Mouse (Mus musculus): ENCODE measurements at regions not wholly inside any gene's neighbourhood (a gene's known extent, or its start where the extent isn't known, plus 50 kb on each side); places are given as distances from the start of the nearest gene placed in this dataset.

GRCm38 (mm10) chr16:29989308-29989707 is 74.9 kb upstream of the Hes1 start:
- no peaks in the 10 kb centered on the region for H3K27me3 ChIP-seq (ENCODE audit: control insufficient read depth, insufficient read depth, insufficient read length)
- H3ac ChIP-seq (ENCODE audit: control insufficient read depth, insufficient read length) = no peak overlapping the region
- H3K79me2 ChIP-seq (ENCODE audit: control insufficient read depth, insufficient read depth) = no peaks in the 10 kb centered on the region
- no peak for TF ChIP-seq USF1 (IDR thresholded peaks at IDR 0.05; ENCODE audit: low read depth)
- TF ChIP-seq MYOG (IDR thresholded peaks at IDR 0.05; ENCODE audit: control insufficient read depth in 1 of 3, insufficient read depth in 1 of 3, insufficient read length in 2 of 3, low read depth in 2 of 3) = no peak
- TF ChIP-seq TCF12 (IDR thresholded peaks at IDR 0.05; ENCODE audit: insufficient read depth, poor library complexity, severe bottlenecking) = no peak
- no peak for TF ChIP-seq POLR2A (IDR thresholded peaks at IDR 0.05; ENCODE audit: insufficient read length, low read depth)
- TF ChIP-seq MYOD1 (IDR thresholded peaks at IDR 0.05; ENCODE audit: control insufficient read depth in 1 of 3, insufficient read length in 2 of 3, low read depth in 2 of 3) = no peak
- no peak for TF ChIP-seq SRF (IDR thresholded peaks at IDR 0.05; ENCODE audit: control insufficient read depth, insufficient read length, low read depth)
- TF ChIP-seq POLR2AphosphoS2 (IDR thresholded peaks at IDR 0.05; ENCODE audit: insufficient read length, low read depth) = no peak
- no peak for TF ChIP-seq CEBPB (IDR thresholded peaks at IDR 0.05; ENCODE audit: insufficient read depth, poor library complexity, severe bottlenecking)
- no peak for TF ChIP-seq TCF3 (IDR thresholded peaks at IDR 0.05; ENCODE audit: insufficient read length, low read depth)
- no peak for TF ChIP-seq REST (IDR thresholded peaks at IDR 0.05; ENCODE audit: insufficient read depth, insufficient read length)
- TF ChIP-seq E2F4 (IDR thresholded peaks at IDR 0.05; ENCODE audit: insufficient read depth) = no peak
- no peak for TF ChIP-seq MAX (IDR thresholded peaks at IDR 0.05; ENCODE audit: low read depth)
- no peaks in the 10 kb centered on the region for H3K36me3 ChIP-seq (ENCODE audit: control insufficient read depth, insufficient read depth)
- no peak overlapping the region for H3K4me3 ChIP-seq
- H3K4me2 ChIP-seq (ENCODE audit: low read depth) = no peak overlapping the region

GRCm38 (mm10) chr16:29990393-29990792 is 73.8 kb upstream of the Hes1 start:
- no peak overlapping the region for H3K4me2 ChIP-seq (ENCODE audit: low read depth)
- no peak overlapping the region for H3K4me3 ChIP-seq
- TF ChIP-seq MYOD1 (IDR thresholded peaks at IDR 0.05; ENCODE audit: control insufficient read depth in 1 of 3, insufficient read length in 2 of 3, low read depth in 2 of 3) = no peak
- TF ChIP-seq MYOG (IDR thresholded peaks at IDR 0.05; ENCODE audit: control insufficient read depth in 1 of 3, insufficient read depth in 1 of 3, insufficient read length in 2 of 3, low read depth in 2 of 3) = no peak
- no peak for TF ChIP-seq TCF12 (IDR thresholded peaks at IDR 0.05; ENCODE audit: insufficient read depth, poor library complexity, severe bottlenecking)
- TF ChIP-seq SRF (IDR thresholded peaks at IDR 0.05; ENCODE audit: control insufficient read depth, insufficient read length, low read depth) = no peak
- TF ChIP-seq MAX (IDR thresholded peaks at IDR 0.05; ENCODE audit: low read depth) = no peak
- TF ChIP-seq POLR2AphosphoS2 (IDR thresholded peaks at IDR 0.05; ENCODE audit: insufficient read length, low read depth) = no peak
- no peak for TF ChIP-seq E2F4 (IDR thresholded peaks at IDR 0.05; ENCODE audit: insufficient read depth)
- TF ChIP-seq REST (IDR thresholded peaks at IDR 0.05; ENCODE audit: insufficient read depth, insufficient read length) = no peak
- H3ac ChIP-seq (ENCODE audit: control insufficient read depth, insufficient read length) = no peak overlapping the region
- no peaks in the 10 kb centered on the region for H3K27me3 ChIP-seq (ENCODE audit: control insufficient read depth, insufficient read depth, insufficient read length)
- no peaks in the 10 kb centered on the region for H3K79me2 ChIP-seq (ENCODE audit: control insufficient read depth, insufficient read depth)
- H3K36me3 ChIP-seq (ENCODE audit: control insufficient read depth, insufficient read depth) = no peaks in the 10 kb centered on the region

- Histone ChIP-seq H3K79me2 (ENCODE audit: control insufficient read depth, insufficient read depth) (no peaks in the 10 kb centered on the region), H3K4me3 (no peak overlapping the region), H3ac (ENCODE audit: control insufficient read depth, insufficient read length) (no peak overlapping the region), H3K27me3 (ENCODE audit: control insufficient read depth, insufficient read depth, insufficient read length) (no peaks in the 10 kb centered on the region), H3K4me2 (ENCODE audit: low read depth) (no peak overlapping the region), H3K36me3 (ENCODE audit: control insufficient read depth, insufficient read depth) (no peaks in the 10 kb centered on the region)
- TF ChIP-seq USF1 (IDR thresholded peaks at IDR 0.05; ENCODE audit: low read depth) (no peak), POLR2AphosphoS2 (IDR thresholded peaks at IDR 0.05; ENCODE audit: insufficient read length, low read depth) (no peak)
Measured at GRCm38 (mm10) chr16:29990795-29991587, 73.2 kb upstream of the Hes1 start.

GRCm38 (mm10) chr16:29991876-29992380 is 72.3 kb upstream of the Hes1 start:
- TF ChIP-seq POLR2AphosphoS2 (IDR thresholded peaks at IDR 0.05; ENCODE audit: insufficient read length, low read depth) = no peak
- TF ChIP-seq CEBPB (IDR thresholded peaks at IDR 0.05; ENCODE audit: insufficient read depth, poor library complexity, severe bottlenecking) = no peak
- TF ChIP-seq USF1 (IDR thresholded peaks at IDR 0.05; ENCODE audit: low read depth) = no peak
- no peak for TF ChIP-seq SRF (IDR thresholded peaks at IDR 0.05; ENCODE audit: control insufficient read depth, insufficient read length, low read depth)
- TF ChIP-seq E2F4 (IDR thresholded peaks at IDR 0.05; ENCODE audit: insufficient read depth) = no peak
- no peak for TF ChIP-seq MYOG (IDR thresholded peaks at IDR 0.05; ENCODE audit: control insufficient read depth in 1 of 3, insufficient read depth in 1 of 3, insufficient read length in 2 of 3, low read depth in 2 of 3)
- no peak for TF ChIP-seq REST (IDR thresholded peaks at IDR 0.05; ENCODE audit: insufficient read depth, insufficient read length)
- TF ChIP-seq MAX (IDR thresholded peaks at IDR 0.05; ENCODE audit: low read depth) = no peak
- no peak for TF ChIP-seq MYOD1 (IDR thresholded peaks at IDR 0.05; ENCODE audit: control insufficient read depth in 1 of 3, insufficient read length in 2 of 3, low read depth in 2 of 3)
- Histone ChIP-seq H3K36me3 (ENCODE audit: control insufficient read depth, insufficient read depth) (no peaks in the 10 kb centered on the region), H3K79me2 (ENCODE audit: control insufficient read depth, insufficient read depth) (no peaks in the 10 kb centered on the region), H3ac (ENCODE audit: control insufficient read depth, insufficient read length) (no peak overlapping the region), H3K4me3 (no peak overlapping the region), H3K27me3 (ENCODE audit: control insufficient read depth, insufficient read depth, insufficient read length) (no peaks in the 10 kb centered on the region), H3K4me2 (ENCODE audit: low read depth) (no peak overlapping the region)

GRCm38 (mm10) chr16:29993111-29993510 is 71.1 kb upstream of the Hes1 start:
- Histone ChIP-seq H3K4me2 (ENCODE audit: low read depth) (no peak overlapping the region), H3K4me3 (no peak overlapping the region), H3K36me3 (ENCODE audit: control insufficient read depth, insufficient read depth) (no peaks in the 10 kb centered on the region), H3K27me3 (ENCODE audit: control insufficient read depth, insufficient read depth, insufficient read length) (no peaks in the 10 kb centered on the region), H3ac (ENCODE audit: control insufficient read depth, insufficient read length) (no peak overlapping the region), H3K79me2 (ENCODE audit: control insufficient read depth, insufficient read depth) (no peaks in the 10 kb centered on the region)
- TF ChIP-seq E2F4 (IDR thresholded peaks at IDR 0.05; ENCODE audit: insufficient read depth) (no peak), CEBPB (IDR thresholded peaks at IDR 0.05; ENCODE audit: insufficient read depth, poor library complexity, severe bottlenecking) (no peak), MAX (IDR thresholded peaks at IDR 0.05; ENCODE audit: low read depth) (no peak), SRF (IDR thresholded peaks at IDR 0.05; ENCODE audit: control insufficient read depth, insufficient read length, low read depth) (no peak), POLR2A (IDR thresholded peaks at IDR 0.05; ENCODE audit: insufficient read length, low read depth) (no peak), TCF12 (IDR thresholded peaks at IDR 0.05; ENCODE audit: insufficient read depth, poor library complexity, severe bottlenecking) (no peak), POLR2AphosphoS2 (IDR thresholded peaks at IDR 0.05; ENCODE audit: insufficient read length, low read depth) (no peak), USF1 (IDR thresholded peaks at IDR 0.05; ENCODE audit: low read depth) (no peak), MYOD1 (IDR thresholded peaks at IDR 0.05; ENCODE audit: control insufficient read depth in 1 of 3, insufficient read length in 2 of 3, low read depth in 2 of 3) (no peak), MYOG (IDR thresholded peaks at IDR 0.05; ENCODE audit: control insufficient read depth in 1 of 3, insufficient read depth in 1 of 3, insufficient read length in 2 of 3, low read depth in 2 of 3) (no peak), TCF3 (IDR thresholded peaks at IDR 0.05; ENCODE audit: insufficient read length, low read depth) (no peak), REST (IDR thresholded peaks at IDR 0.05; ENCODE audit: insufficient read depth, insufficient read length) (no peak)
